Mouse (Mus musculus) liver, adult 2 months (tissue): ENCODE data around the gene Dst. TPM values are rescaled to one million over a fixed set of nuclear protein-coding genes. Genes with fewer than 3 reads are reported as not detected.

Source experiments
- DNase-seq: peaks from one replicate; pipeline ENCODE4 v3.0.0-alpha.2; 2011; ENCODE audit warnings: low read depth, low spot score; ENCODE audit errors: extremely low read depth
- H3K27ac ChIP-seq: fragments of 200-500 bp; replicated peaks from 2 replicates; pipeline ENCODE4 v1.5.1; 2012; ENCODE audit warnings: low read depth, mild to moderate bottlenecking, control low read depth, inconsistent platforms, low read length; ENCODE audit not compliant: insufficient read depth
- H3K27me3 ChIP-seq: fragments of 200-500 bp; 2 replicates; pipeline ENCODE4 v1.6.1; 2012; ENCODE audit warnings: mild to moderate bottlenecking, moderate library complexity, low read length, inconsistent platforms; ENCODE audit not compliant: control insufficient read depth, insufficient read depth
- H3K36me3 ChIP-seq: fragments of 200-500 bp; 2 replicates; pipeline ENCODE4 v1.6.1; 2012; ENCODE audit warnings: low read length, inconsistent platforms; ENCODE audit not compliant: control insufficient read depth, insufficient read depth
- H3K4me1 ChIP-seq: fragments of 200-500 bp; 2 replicates; pipeline ENCODE4 v1.6.1; 2011; ENCODE audit warnings: low read length; ENCODE audit not compliant: control insufficient read depth, insufficient read depth
- H3K4me3 ChIP-seq: fragments of 200-500 bp; 2 replicates; pipeline ENCODE4 v1.5.1; 2011; ENCODE audit warnings: low read depth, mild to moderate bottlenecking, control low read depth, low read length, moderate library complexity; ENCODE audit not compliant: insufficient read depth
- H3K79me2 ChIP-seq: fragments of 200-500 bp; 2 replicates; pipeline ENCODE4 v1.6.1; 2012; ENCODE audit warnings: inconsistent platforms, mild to moderate bottlenecking, low read length, moderate library complexity; ENCODE audit not compliant: control insufficient read depth, insufficient read depth
- H3K9ac ChIP-seq: fragments of 200-500 bp; 2 replicates; pipeline ENCODE4 v1.6.1; 2012; ENCODE audit warnings: low read depth, mild to moderate bottlenecking, control low read depth, inconsistent platforms, low read length
- CTCF ChIP-seq: fragments of 200-500 bp; IDR thresholded peaks from 2 replicates; pipeline ENCODE4 v1.5.1; 2011; ENCODE audit warnings: low read depth, low read length, control low read depth
- POLR2A ChIP-seq: fragments of 200-500 bp; IDR thresholded peaks from 2 replicates; pipeline ENCODE4 v1.6.1; 2011; ENCODE audit warnings: low read length, control low read depth; ENCODE audit not compliant: insufficient read depth; ENCODE audit errors: extremely low read depth
- WGBS: fragments of 180-500 bp; shearing (Covaris S2); methylation state at CpG from one replicate; pipeline ENCODE4 v1.1.7; 2018; 5-methylcytosine and 5-hydroxymethylcytosine counted together
- polyA plus RNA-seq: library from polyadenylated mRNA; depleted of rRNA; stranded (reverse); fragments of >200 nt; gene quantifications from 2 replicates; pipeline ENCODE4 v1.2.3, GENCODE M21; 2012
- total RNA-seq: library from RNA; depleted of rRNA; stranded (reverse); fragments of >200 nt; gene quantifications from 2 replicates; pipeline ENCODE4 v1.2.3, GENCODE M21; 2014

Dst gene
- total and polyA plus RNA-seq, 2 experiments: 10.5 to 53.6 TPM

DNA sequence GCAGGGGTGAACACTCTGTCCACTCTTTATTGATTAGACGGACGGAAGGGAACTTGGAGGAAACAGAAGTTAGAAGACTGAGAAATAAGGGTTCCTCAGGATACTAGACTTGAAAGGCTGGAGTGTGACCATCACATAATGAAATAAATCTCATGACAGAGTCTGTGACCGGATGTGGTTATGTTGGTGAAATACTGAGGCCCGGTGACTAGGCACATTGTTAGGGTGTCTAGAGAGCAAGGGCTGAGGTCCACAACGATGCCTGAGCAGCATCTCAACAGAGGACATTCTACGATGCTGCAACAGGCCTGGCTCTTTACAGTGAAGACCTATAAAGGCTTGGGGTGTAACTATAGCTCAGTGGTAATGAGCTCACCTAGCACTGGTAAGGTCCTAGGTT is 9.7 kb upstream of the Dst start:
- Histone ChIP-seq H3K27ac (no peak overlapping the region), H3K9ac (no peak overlapping the region), H3K79me2 (no peaks in the 10 kb centered on the region), H3K27me3 (no peaks in the 10 kb centered on the region; the same call in 1 of the 2 replicates), H3K4me3 (no peak overlapping the region), H3K4me1 (no peaks in the 10 kb centered on the region), H3K36me3 (no peaks in the 10 kb centered on the region)
- WGBS: 88% methylated on average over 6 of the region's 6 CpGs
- no peak for DNase-seq
- TF ChIP-seq POLR2A (no peak), CTCF (no peak)

DNA sequence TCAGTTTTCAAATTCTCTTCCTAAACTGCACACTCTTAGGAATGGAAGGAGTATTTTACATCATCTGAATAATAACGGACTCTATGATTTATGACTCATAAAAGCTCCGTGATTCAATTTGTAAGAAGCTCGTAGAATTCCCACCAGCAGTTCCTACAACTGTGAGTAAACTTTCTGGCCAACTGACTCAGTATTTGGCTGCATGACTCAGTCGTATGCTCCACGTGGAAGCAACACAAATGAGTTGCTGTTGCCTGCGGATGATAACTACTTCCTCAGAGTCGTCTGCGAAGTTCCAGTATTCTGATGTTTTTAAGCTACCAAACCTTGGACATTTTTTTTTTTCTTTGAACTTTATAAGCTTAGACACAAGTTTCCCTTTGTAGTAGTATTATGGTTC is 7.8 kb upstream of the Dst start:
- Histone ChIP-seq H3K27me3 (no peaks in the 10 kb centered on the region; the same call in 1 of the 2 replicates), H3K4me3 (no peak overlapping the region), H3K36me3 (no peaks in the 10 kb centered on the region), H3K4me1 (no peaks in the 10 kb centered on the region), H3K79me2 (no peaks in the 10 kb centered on the region), H3K27ac (no peak overlapping the region), H3K9ac (no peak overlapping the region)
- peak; percentile 20 for DNase-seq
- TF ChIP-seq POLR2A (no peak), CTCF (no peak)
- WGBS: 80% methylated on average over 8 of the region's 8 CpGs

DNA sequence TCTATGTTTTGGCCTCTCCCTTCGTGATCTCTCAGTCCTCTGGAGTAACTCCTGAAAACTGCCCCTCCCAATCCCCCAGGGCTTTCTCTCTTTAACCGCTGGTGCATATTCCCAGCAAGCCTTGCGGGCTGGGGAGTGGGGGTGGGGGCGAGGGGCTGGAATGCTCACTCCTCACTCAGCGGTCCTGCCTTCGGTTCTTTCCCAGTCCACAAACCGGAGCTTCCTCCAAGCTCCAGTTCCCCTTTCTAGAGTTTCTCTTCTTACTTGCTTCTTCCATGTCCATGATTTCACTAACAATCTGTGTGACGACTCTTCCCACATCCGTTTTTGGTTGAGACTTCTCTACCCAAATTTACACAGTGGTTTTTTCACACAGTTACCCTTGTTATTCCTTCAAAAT is 4.4 kb upstream of the Dst start:
- WGBS: 59% methylated on average over 9 of the region's 9 CpGs
- H3K79me2 ChIP-seq: no peaks in the 10 kb centered on the region
- no peaks in the 10 kb centered on the region; the same call in 1 of the 2 replicates for H3K4me1 ChIP-seq
- no peak overlapping the region for H3K9ac ChIP-seq
- H3K27ac ChIP-seq: no peak overlapping the region
- peak; percentile 39 for DNase-seq
- no peak overlapping the region for H3K4me3 ChIP-seq
- H3K36me3 ChIP-seq: no peaks in the 10 kb centered on the region
- no peak for TF ChIP-seq POLR2A
- no peak for TF ChIP-seq CTCF
- peaks cover 17% of the 10 kb centered on the region for H3K27me3 ChIP-seq

DNA sequence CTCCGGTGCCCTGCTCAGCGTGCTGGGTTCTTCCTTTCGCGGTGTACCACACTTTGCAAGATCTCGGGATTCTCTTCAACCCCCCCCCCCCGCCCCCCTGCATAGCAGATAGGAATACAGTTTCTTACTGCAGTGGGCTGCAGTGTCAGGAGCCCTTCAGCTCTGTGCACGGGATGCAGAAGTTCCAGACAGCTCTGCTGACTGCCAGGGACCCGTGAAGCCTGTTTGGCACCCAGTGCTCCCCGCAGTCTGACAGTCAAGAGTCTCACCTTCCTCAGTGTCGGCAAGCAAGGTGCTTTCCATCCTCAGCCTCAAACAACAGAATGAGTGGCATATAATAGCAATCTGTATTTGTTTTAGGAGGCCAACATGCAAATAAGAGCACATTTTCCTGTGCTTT is 1.8 kb upstream of the Dst start:
- Histone ChIP-seq H3K79me2 (no peaks in the 10 kb centered on the region), H3K4me1 (no peaks in the 10 kb centered on the region; the same call in 1 of the 2 replicates), H3K27me3 (peaks cover 17% of the 10 kb centered on the region), H3K9ac (no peak overlapping the region), H3K4me3 (no peak overlapping the region), H3K27ac (no peak overlapping the region), H3K36me3 (no peaks in the 10 kb centered on the region)
- TF ChIP-seq CTCF: no peak
- TF ChIP-seq POLR2A: no peak
- DNase-seq: no peak
- 35% methylated on average over 10 of the region's 10 CpGs for WGBS

DNA sequence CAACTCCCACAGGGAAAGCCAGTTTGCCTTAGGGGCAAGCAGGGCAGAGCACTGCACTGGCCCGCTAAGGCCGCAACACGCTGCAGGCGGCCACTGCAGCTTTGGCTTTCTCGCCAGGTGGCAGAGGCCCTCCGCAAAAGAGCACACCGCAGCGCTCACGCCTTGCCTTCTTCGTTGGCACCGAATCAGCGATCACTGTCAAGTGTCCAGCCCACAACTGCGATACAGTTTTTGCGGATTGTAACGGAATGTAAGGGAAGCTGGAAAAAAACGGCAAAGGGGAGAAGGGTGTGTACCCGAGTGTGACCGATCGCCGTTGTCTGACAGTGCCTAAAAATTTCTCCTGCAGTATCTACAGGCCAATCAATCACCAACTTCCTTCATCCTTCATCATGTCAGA is 1.1 kb upstream of the Dst start:
- Histone ChIP-seq H3K9ac (no peak overlapping the region), H3K4me3 (no peak overlapping the region)

DNA sequence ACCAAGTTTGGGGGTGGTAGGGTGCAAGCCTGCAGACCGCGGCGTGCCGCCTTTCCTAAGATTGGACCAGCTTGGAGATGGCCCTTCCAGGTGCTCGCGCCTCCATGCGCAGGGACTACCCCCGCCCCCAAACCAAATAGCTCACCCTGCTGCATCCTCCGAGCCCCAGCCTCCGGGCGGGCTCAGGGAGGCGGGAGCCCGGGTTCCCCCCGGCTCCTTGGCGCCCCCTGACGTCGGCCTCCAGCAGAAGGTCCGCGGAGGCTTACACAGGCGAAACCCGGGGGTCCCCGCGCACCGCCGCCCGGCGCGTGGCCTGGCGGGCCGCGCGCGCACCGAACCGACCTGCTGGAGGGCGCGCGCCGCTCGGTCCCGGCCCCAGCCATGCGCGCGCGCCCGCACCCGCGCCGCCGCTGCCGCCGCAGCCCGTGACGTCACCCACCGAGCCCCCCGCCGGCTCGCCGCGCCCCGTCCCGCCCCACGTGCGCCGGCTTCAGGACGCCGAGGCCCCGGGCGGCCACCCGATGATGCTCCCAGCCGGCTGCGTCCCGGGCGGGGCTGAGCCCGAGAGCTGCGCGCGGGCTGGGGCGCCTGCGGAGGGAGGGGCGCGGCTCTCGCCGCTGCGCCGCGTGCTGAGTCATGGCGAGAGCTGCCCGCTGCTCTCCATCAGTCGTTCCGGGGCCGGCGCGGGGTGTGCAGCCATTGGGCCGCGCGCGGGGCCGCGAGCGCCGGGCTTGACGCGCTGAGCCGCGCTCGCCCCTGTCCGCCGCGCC is 419 bp upstream of the Dst start, which contains the start of gene Bend6:
TSS of gene Bend6 (minus strand) at position 396 of the 770 bp plus-strand sequence.
- Histone ChIP-seq H3K27me3 (peaks cover 17% of the 10 kb centered on the region), H3K9ac (no peak within 1 kb of the TSS)
- WGBS: 2% methylated on average over 109 of the region's 110 CpGs

More for the DNA sequence above, 1.1 kb upstream of the Dst start:
- Histone ChIP-seq H3K27ac (no peak overlapping the region), H3K27me3 (peaks cover 17% of the 10 kb centered on the region), H3K4me1 (no peaks in the 10 kb centered on the region; the same call in 1 of the 2 replicates), H3K36me3 (no peaks in the 10 kb centered on the region), H3K79me2 (no peaks in the 10 kb centered on the region)
- WGBS: 6% methylated on average over 20 of the region's 20 CpGs
- DNase-seq: no peak
- TF ChIP-seq CTCF (no peak), POLR2A (no peak)

More for the DNA sequence above, 419 bp upstream of the Dst start, which contains the start of gene Bend6:
- Histone ChIP-seq H3K79me2 (no peaks in the 10 kb centered on the region), H3K27ac (no peak within 1 kb of the TSS), H3K4me3 (peak within 1 kb of the TSS; percentile 42; the same call in 1 of the 2 replicates), H3K4me1 (no peaks in the 10 kb centered on the region; the same call in 1 of the 2 replicates), H3K36me3 (no peaks in the 10 kb centered on the region)
- no peak for TF ChIP-seq POLR2A
- no peak for TF ChIP-seq CTCF
- no peak for DNase-seq
